Mouse (Mus musculus) liver, adult 2 months (tissue): Measurements from ENCODE around the gene Sidt2.

Experiments used
- CTCF ChIP-seq: fragments of 200-500 bp; IDR thresholded peaks from 2 replicates; pipeline ENCODE4 v1.5.1; 2011; ENCODE audit warnings: low read depth, low read length, control low read depth
- POLR2A ChIP-seq: fragments of 200-500 bp; IDR thresholded peaks from 2 replicates; pipeline ENCODE4 v1.6.1; 2011; ENCODE audit warnings: low read length, control low read depth; ENCODE audit not compliant: insufficient read depth; ENCODE audit errors: extremely low read depth

GRCm38 (mm10) chr9:45980611-45981010 lies 25.6 kb upstream of the Sidt2 start:
- TF ChIP-seq CTCF (no peak), POLR2A (no peak)
